Mouse (Mus musculus): Measurements from ENCODE around the gene Surf2. TPM values are rescaled to one million over a fixed set of nuclear protein-coding genes. Genes with fewer than 3 reads are reported as not detected.
"Not testable (repeated sequence)": the region's sequence is repeated elsewhere in the genome, so short reads cannot be mapped to it uniquely, and the experiment has no call there.

Gene Surf2
- total RNA-seq (2018; cell fraction: chromatin; rRNA removed), result 100 to 1,000 TPM in 6 of 26 experiments, 10 to 100 TPM in 20; 41.8 to 130 (median 79.6) TPM
- total RNA-seq (2018; cell fraction: cytosol; rRNA removed), result 10 to 100 TPM; 17.6 to 34.4 (median 25.4) TPM
- 100 to 1,000 TPM in 1 of 26 experiments, 10 to 100 TPM in 25; 24.2 to 112 (median 63.8) TPM for total RNA-seq (2018; cell fraction: nucleus; rRNA removed)
- polyA plus RNA-seq (2018), result 25.6 to 50.5 TPM (median 36.1 TPM) in 3 replicates

DNA sequence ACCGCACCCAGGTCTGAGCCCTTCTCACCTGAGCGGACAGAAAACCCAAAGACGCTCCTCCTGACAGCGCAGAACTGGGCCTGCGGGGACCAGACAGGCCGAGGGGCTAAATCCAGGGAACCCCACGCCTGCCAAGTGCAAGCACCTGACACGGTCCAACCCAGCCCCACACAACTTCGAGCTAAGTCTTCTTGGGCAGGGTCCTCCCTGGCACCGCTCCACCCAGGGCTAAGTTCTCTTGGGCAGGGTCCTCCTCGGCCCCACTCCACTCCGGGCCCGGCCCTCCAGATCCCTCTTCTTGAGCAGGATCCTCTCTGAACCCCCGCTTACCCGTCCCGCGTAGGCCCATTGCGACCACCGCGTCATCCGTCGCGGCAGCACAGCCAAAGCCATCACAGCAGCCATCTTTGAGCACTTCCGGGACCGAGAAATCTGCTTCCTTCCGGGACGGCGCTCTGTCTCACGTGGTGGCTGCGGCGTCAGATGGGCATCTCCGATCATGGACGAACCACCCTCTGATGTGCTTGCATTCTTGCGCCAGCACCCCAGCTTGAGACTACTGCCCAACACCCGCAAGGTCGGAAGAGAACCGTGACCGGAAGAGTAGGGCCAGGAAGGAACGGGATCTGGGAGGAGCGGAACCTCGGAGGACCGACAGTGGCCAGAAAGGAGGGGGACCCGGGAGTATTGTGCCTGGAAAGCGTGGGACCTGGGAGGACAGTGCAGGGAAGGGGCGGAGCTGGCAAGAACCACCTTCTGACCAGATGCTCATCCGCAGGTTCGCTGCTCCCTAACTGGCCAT is at the start of gene Surf2, which contains the start of gene Surf1:
Gene Surf2, plus strand, starts transcription at position 441 of the 802 bp plus-strand sequence.
Gene Surf1, minus strand, starts transcription at position 604 of the 802 bp plus-strand sequence.
- WGBS (ENCODE audit: missing documents), result 2% methylated on average over 47 of the region's 47 CpGs
- Histone ChIP-seq H3K79me2 (ENCODE audit: inconsistent target) (peaks cover 94% of the 10 kb centered on the region), H3K36me3 (ENCODE audit: inconsistent target) (peaks cover 46% of the 10 kb centered on the region), H3K4me3 (ENCODE audit: inconsistent target) (peak within 1 kb of the TSS; percentile 99), H3K27ac (peak within 1 kb of the TSS; percentile 85)

DNA sequence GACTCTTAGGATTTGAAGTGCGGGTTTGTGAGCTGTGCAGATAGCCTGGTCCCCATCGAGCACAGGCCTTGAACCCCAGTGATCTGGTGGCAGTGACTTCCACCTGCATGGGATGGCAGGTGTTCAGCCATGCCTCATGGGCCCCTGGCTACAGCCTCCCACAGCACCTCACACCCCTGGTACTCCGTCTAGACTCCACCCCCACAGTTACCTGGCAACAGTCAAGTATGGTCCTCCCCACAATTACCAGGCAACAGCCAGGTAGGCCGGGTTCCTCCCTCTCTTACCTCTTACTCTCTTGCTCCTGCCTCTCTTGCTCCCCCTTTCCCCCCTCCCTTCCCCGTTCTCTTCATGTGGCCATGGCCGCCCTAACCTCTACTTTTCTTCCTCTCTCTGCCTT is 45.5 kb upstream of the Surf2 start:
- Histone ChIP-seq H3K4me3 (ENCODE audit: inconsistent target) (no peak overlapping the region), H3K79me2 (ENCODE audit: inconsistent target) (no peaks in the 10 kb centered on the region), H3K27ac (no peak overlapping the region), H3K36me3 (ENCODE audit: inconsistent target) (no peaks in the 10 kb centered on the region)
- 80% methylated on average over 6 of the region's 6 CpGs for WGBS (ENCODE audit: missing documents)

GRCm38 (mm10) chr2:26878571-26878970 is 37.6 kb upstream of the Surf2 start:
- Histone ChIP-seq H3K27ac (no peak overlapping the region), H3K79me2 (ENCODE audit: inconsistent target) (no peaks in the 10 kb centered on the region), H3K4me3 (ENCODE audit: inconsistent target) (no peak overlapping the region), H3K36me3 (ENCODE audit: inconsistent target) (no peaks in the 10 kb centered on the region)

DNA sequence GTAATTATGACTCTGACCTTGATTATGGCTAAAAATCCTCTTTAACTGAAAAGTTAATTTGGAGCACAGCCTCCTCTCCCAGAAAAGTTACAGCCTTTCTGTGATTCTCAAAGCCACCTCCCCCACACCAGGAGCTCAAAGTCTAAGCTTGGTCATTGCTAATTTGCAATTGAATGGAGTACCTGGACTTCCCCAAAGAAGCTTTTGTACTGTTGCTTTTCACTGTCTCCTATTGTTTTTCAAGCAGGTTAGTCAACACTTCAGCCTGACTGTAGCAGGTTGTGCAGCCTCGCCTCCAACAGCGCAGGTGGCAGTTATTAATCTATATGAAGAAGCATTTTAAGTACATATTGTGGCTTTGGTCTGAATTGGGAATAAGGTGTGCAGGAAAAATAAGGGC is 30.6 kb upstream of the Surf2 start:
- H3K36me3 ChIP-seq (ENCODE audit: inconsistent target), result peaks cover 15% of the 10 kb centered on the region; the same call in 1 of the 2 replicates
- WGBS (ENCODE audit: missing documents), result 97% methylated on average over 2 of the region's 2 CpGs
- not testable (repeated sequence) for H3K79me2 ChIP-seq (ENCODE audit: inconsistent target); H3K4me3 ChIP-seq (ENCODE audit: inconsistent target); H3K27ac ChIP-seq

- not testable (repeated sequence) for H3K4me3 ChIP-seq (ENCODE audit: inconsistent target); H3K27ac ChIP-seq; H3K79me2 ChIP-seq (ENCODE audit: inconsistent target)
- 97% methylated on average over 3 of the region's 4 CpGs for WGBS (ENCODE audit: missing documents)
- peaks cover 18% of the 10 kb centered on the region; the same call in 1 of the 2 replicates for H3K36me3 ChIP-seq (ENCODE audit: inconsistent target)
These were observed 30.0 kb upstream of the Surf2 start for GRCm38 (mm10) chr2:26886170-26886569.

- WGBS (ENCODE audit: missing documents), result 88% methylated on average over 4 of the region's 4 CpGs
- peaks cover 13% of the 10 kb centered on the region for H3K79me2 ChIP-seq (ENCODE audit: inconsistent target)
- H3K36me3 ChIP-seq (ENCODE audit: inconsistent target), result peaks cover 82% of the 10 kb centered on the region
- H3K4me3 ChIP-seq (ENCODE audit: inconsistent target), result no peak overlapping the region
- H3K27ac ChIP-seq, result no peak overlapping the region
These were observed 20.3 kb upstream of the Surf2 start for GRCm38 (mm10) chr2:26895898-26896297.

DNA sequence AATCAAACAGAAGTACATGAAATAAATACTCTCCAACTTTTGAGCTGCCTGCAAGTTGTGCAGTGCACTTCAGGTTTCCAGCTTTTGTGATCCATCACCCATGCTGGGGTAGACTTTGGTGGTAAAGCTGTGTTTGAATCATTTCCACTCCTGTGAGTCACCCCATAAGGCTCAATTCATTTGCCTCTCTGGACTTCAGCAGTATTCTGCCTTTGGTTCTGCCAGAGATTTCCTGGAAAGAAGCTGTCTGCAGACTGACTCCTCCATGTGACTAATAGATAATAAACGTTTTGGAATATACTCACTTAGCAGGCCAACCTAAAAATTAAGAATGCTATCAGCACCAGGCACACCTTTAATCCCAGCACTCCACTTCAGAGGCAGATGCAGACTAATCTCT is 15.4 kb upstream of the Surf2 start:
- Histone ChIP-seq H3K79me2 (ENCODE audit: inconsistent target) (peaks cover 59% of the 10 kb centered on the region), H3K27ac (no peak overlapping the region), H3K36me3 (ENCODE audit: inconsistent target) (peaks cover 51% of the 10 kb centered on the region), H3K4me3 (ENCODE audit: inconsistent target) (no peak overlapping the region)
- WGBS (ENCODE audit: missing documents), result 60% methylated on average over 1 of the region's 1 CpGs

- Histone ChIP-seq H3K79me2 (ENCODE audit: inconsistent target) (peaks cover 71% of the 10 kb centered on the region), H3K36me3 (ENCODE audit: inconsistent target) (peaks cover 44% of the 10 kb centered on the region), H3K27ac (peak overlapping the region; percentile 71), H3K4me3 (ENCODE audit: inconsistent target) (peak overlapping the region; percentile 91)
- WGBS (ENCODE audit: missing documents), result 6% methylated on average over 7 of the region's 7 CpGs
These were observed 14.2 kb upstream of the Surf2 start for GRCm38 (mm10) chr2:26901834-26902400.

- Histone ChIP-seq H3K4me3 (ENCODE audit: inconsistent target) (peak within 1 kb of the TSS; percentile 91), H3K36me3 (ENCODE audit: inconsistent target) (peaks cover 41% of the 10 kb centered on the region), H3K79me2 (ENCODE audit: inconsistent target) (peaks cover 79% of the 10 kb centered on the region), H3K27ac (peak within 1 kb of the TSS; percentile 71)
- WGBS (ENCODE audit: missing documents), result 2% methylated on average over 41 of the region's 41 CpGs
These were observed 13.5 kb upstream of the Surf2 start, which contains the start of gene Surf6 for GRCm38 (mm10) chr2:26902467-26903220. Surf6 (minus strand) TSS chr2:26902879.

GRCm38 (mm10) chr2:26903311-26903710 is 12.9 kb upstream of the Surf2 start:
- peak overlapping the region; percentile 91 for H3K4me3 ChIP-seq (ENCODE audit: inconsistent target)
- peaks cover 85% of the 10 kb centered on the region for H3K79me2 ChIP-seq (ENCODE audit: inconsistent target)
- peaks cover 39% of the 10 kb centered on the region for H3K36me3 ChIP-seq (ENCODE audit: inconsistent target)
- H3K27ac ChIP-seq, result peak overlapping the region; percentile 71
- WGBS (ENCODE audit: missing documents), result 5% methylated on average over 7 of the region's 7 CpGs

DNA sequence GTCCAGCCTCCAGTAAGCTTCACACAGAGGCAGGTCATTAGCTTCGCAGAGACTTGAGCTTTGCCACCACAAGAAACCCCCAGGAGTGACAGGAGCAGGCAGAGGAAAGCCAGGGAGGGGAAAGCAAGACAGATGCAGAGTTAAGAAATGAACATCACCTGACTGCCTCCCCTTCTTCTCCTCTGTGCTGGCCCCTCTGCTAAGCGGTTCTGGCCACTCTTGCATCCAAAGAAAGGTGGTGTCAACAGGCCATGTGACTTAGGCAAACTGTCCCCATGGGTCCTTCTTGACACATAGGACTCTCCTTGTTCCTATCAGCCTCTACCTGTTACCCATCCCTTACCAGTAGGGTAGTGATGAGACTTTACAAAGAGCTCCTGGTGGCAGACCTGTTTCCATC is 10.2 kb upstream of the Surf2 start:
- Histone ChIP-seq H3K4me3 (ENCODE audit: inconsistent target) (no peak overlapping the region), H3K36me3 (ENCODE audit: inconsistent target) (peaks cover 19% of the 10 kb centered on the region; the same call in 1 of the 2 replicates), H3K27ac (no peak overlapping the region), H3K79me2 (ENCODE audit: inconsistent target) (peaks cover 93% of the 10 kb centered on the region)
- 89% methylated on average over 2 of the region's 2 CpGs for WGBS (ENCODE audit: missing documents)

GRCm38 (mm10) chr2:26906431-26906830 is 9.7 kb upstream of the Surf2 start:
- H3K36me3 ChIP-seq (ENCODE audit: inconsistent target), result peaks cover 19% of the 10 kb centered on the region; the same call in 1 of the 2 replicates

DNA sequence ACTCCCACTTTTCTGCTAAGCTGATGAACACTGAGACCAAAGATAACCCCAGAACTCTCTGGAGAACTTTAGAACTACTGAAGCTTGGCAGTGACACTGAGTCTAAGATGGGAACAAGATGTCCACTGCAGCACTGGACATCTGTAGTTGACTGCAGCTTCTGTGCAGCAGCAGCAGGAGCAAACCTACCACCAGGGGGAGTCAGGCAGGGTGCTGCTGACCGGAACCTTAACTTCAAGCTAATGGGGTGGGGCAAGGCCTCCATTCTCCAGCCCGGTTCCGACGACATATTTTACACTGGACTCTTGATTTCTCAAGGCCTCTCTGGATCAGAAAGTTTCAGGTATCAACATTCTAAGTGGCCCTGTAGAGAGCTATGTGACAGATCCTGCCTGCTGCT is 9.1 kb upstream of the Surf2 start:
- H3K4me3 ChIP-seq (ENCODE audit: inconsistent target), result no peak overlapping the region
- H3K79me2 ChIP-seq (ENCODE audit: inconsistent target), result peaks cover 93% of the 10 kb centered on the region
- 32% methylated on average over 4 of the region's 4 CpGs for WGBS (ENCODE audit: missing documents)
- H3K36me3 ChIP-seq (ENCODE audit: inconsistent target), result peaks cover 19% of the 10 kb centered on the region; the same call in 1 of the 2 replicates
- H3K27ac ChIP-seq, result no peak overlapping the region

More at GRCm38 (mm10) chr2:26906431-26906830, 9.7 kb upstream of the Surf2 start:
- Histone ChIP-seq H3K4me3 (ENCODE audit: inconsistent target) (no peak overlapping the region), H3K79me2 (ENCODE audit: inconsistent target) (peaks cover 93% of the 10 kb centered on the region), H3K27ac (no peak overlapping the region)
- WGBS (ENCODE audit: missing documents), result 98% methylated on average over 3 of the region's 3 CpGs

GRCm38 (mm10) chr2:26908710-26909386 is 7.3 kb upstream of the Surf2 start:
- H3K4me3 ChIP-seq (ENCODE audit: inconsistent target), result peak overlapping the region; percentile 84
- H3K79me2 ChIP-seq (ENCODE audit: inconsistent target), result peaks cover 95% of the 10 kb centered on the region
- 83% methylated on average over 17 of the region's 18 CpGs for WGBS (ENCODE audit: missing documents)
- H3K36me3 ChIP-seq (ENCODE audit: inconsistent target), result peaks cover 34% of the 10 kb centered on the region; the same call in 1 of the 2 replicates
- H3K27ac ChIP-seq, result no peak overlapping the region

All from macrophage (primary cell).